In the genomic region with DNA sequence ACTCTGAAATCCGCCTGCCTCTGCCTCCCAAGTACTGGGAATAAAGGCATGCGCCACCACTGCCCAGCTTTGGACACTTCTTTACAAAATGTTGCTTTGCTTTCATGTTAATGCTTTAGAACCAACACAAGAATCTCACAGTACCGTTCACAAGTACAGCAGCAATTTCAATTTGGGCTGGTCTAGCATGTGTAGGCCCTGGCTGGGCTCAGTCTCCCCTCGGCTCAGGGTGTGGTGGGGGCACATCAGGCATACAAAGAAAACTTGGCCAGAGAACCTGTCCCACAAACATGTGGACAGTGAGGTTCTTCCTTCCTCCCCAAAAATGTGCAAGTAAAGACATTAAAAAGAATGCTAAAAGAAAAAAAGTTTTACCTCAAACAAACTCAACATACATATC, we compare ENCODE assay signal across 27 mouse cellular contexts.
"Had no signal": no experiment of that assay in that cellular context is flagged by ENCODE, and none has a peak within 500 bp of the region (broad histone marks: within the 10 kb centered on the region; RNA-seq: fewer than 3 reads in every experiment).

No protein-coding gene starts in this region.

- H3K9ac ChIP-seq: embryonic facial prominence, embryonic 12.5 days; embryonic facial prominence, embryonic 13.5 days; embryonic facial prominence, embryonic 15.5 days; forebrain, embryonic 12.5 days; forebrain, embryonic 13.5 days; forebrain, embryonic 15.5 days; forebrain, postnatal 0 days had no signal

- H3K27ac ChIP-seq: embryonic facial prominence, embryonic 10.5 days; embryonic facial prominence, embryonic 12.5 days; embryonic facial prominence, embryonic 13.5 days; embryonic facial prominence, embryonic 15.5 days; forebrain, embryonic 10.5 days; forebrain, embryonic 12.5 days; forebrain, embryonic 13.5 days; forebrain, embryonic 15.5 days; gastrocnemius, adult 2 months; heart, adult 2 months had no signal

- ATAC-seq: forebrain, embryonic 13.5 days; forebrain, embryonic 14.5 days; forebrain, embryonic 15.5 days; forebrain, embryonic 16.5 days; forebrain, postnatal 0 days had no signal

- H3K9me3 ChIP-seq: forebrain, embryonic 15.5 days had no signal

- H3K27me3 ChIP-seq: embryonic facial prominence, embryonic 12.5 days; embryonic facial prominence, embryonic 13.5 days; embryonic facial prominence, embryonic 15.5 days; forebrain, embryonic 12.5 days; forebrain, embryonic 13.5 days; forebrain, embryonic 15.5 days had no signal

- H3K4me1 ChIP-seq: embryonic facial prominence, embryonic 10.5 days; embryonic facial prominence, embryonic 12.5 days had no signal

- H3K4me3 ChIP-seq: embryonic facial prominence, embryonic 10.5 days; embryonic facial prominence, embryonic 12.5 days; embryonic facial prominence, embryonic 13.5 days; embryonic facial prominence, embryonic 15.5 days; erythroblast, embryonic 14.5 days; forebrain, embryonic 10.5 days; forebrain, embryonic 12.5 days; forebrain, embryonic 13.5 days; forebrain, embryonic 15.5 days; gastrocnemius, adult 2 months; heart, adult 2 months had no signal

- DNase-seq: cerebellum, adult 2 months; cerebellum, adult 8-10 months; cerebellum, adult 9-10 months; cerebellum, adult 9-11 months; cerebellum, postnatal 10 days; cerebellum, postnatal 14 days; cerebellum, postnatal 25 days; cerebellum, postnatal 36 days; forebrain, postnatal 0 days; gastrocnemius, adult 2 months; gastrocnemius, postnatal 10 days; gastrocnemius, postnatal 14 days; gastrocnemius, postnatal 25 days; gastrocnemius, postnatal 36 days; heart, adult 18-20 months; heart, adult 2 months had no signal

- H3K4me2 ChIP-seq: embryonic facial prominence, embryonic 12.5 days; embryonic facial prominence, embryonic 13.5 days; embryonic facial prominence, embryonic 15.5 days; forebrain, embryonic 12.5 days; forebrain, embryonic 13.5 days; forebrain, embryonic 15.5 days had no signal
